Mouse (Mus musculus) C2C12 (cell line): ENCODE measurements around the gene Cort.

ENCODE experiments used
- CEBPB ChIP-seq: IDR thresholded peaks from one replicate; pipeline ENCODE4 v1.6.1; 2011; ENCODE audit warnings: low read depth, mild to moderate bottlenecking, control low read depth, moderate library complexity
- CTCF ChIP-seq: IDR thresholded peaks from one replicate; pipeline ENCODE4 v1.5.1; 2011; ENCODE audit not compliant: control insufficient read depth, insufficient read depth, insufficient read length
- FOSL1 ChIP-seq: IDR thresholded peaks from one replicate; pipeline ENCODE4 v1.8.0; 2011; ENCODE audit warnings: mild to moderate bottlenecking, low read length; ENCODE audit not compliant: poor library complexity, insufficient read depth, severe bottlenecking
- MAX ChIP-seq: IDR thresholded peaks from one replicate; pipeline ENCODE4 v1.6.1; 2011; ENCODE audit warnings: mild to moderate bottlenecking, control low read depth
- MYOD1 ChIP-seq: IDR thresholded peaks from one replicate; pipeline ENCODE4 v1.6.1; 2011; ENCODE audit warnings: low read depth; ENCODE audit not compliant: control insufficient read depth, insufficient read length

DNA sequence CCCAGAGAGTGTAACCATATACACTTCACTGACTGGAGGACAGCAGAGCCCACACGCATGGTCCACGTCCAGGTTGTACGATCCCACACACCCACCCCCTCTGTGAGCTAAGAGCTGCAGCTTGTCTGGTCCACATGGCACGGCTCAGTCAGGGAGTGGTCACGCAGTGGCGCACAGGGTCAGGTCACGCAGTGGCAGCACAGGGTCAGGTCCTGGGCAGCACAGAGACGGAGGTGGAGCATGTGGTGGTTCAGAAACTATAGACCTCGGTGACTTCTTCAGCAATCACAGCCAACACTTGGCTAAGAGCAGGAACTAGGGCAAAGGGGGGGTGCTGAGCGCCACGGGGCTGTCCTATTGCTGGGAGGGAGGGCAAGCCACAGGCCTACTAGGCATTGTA is 23.7 kb upstream of the Cort start:
- no peak for TF ChIP-seq MAX
- no peak for TF ChIP-seq CTCF
- TF ChIP-seq FOSL1 = no peak
- TF ChIP-seq CEBPB = no peak
- TF ChIP-seq MYOD1 = no peak
